Mouse (Mus musculus): ENCODE results near the gene Prkag1.
"Not testable (repeated sequence)": the region's sequence is repeated elsewhere in the genome, so short reads cannot be mapped to it uniquely, and the experiment has no call there.

Prkag1 gene

GRCm38 (mm10) chr15:98823434-98823833 lies 7.9 kb downstream of the Prkag1 start:
- DNase-seq (ENCODE audit: low read depth, low spot score) = no peak

- DNase-seq (ENCODE audit: low read depth, low spot score) = no peak
Observed at GRCm38 (mm10) chr15:98822147-98822546, 9.2 kb downstream of the Prkag1 start.

GRCm38 (mm10) chr15:98821403-98821802 lies 9.9 kb downstream of the Prkag1 start:
- DNase-seq (ENCODE audit: low read depth, low spot score) = no peak

- no peak for DNase-seq (ENCODE audit: low read depth, low spot score)
Observed at GRCm38 (mm10) chr15:98820937-98821336, 10.4 kb downstream of the Prkag1 start.

- DNase-seq (ENCODE audit: low read depth, low spot score) = no peak
Observed at GRCm38 (mm10) chr15:98818171-98818570, 13.2 kb downstream of the Prkag1 start.

- DNase-seq (ENCODE audit: low read depth, low spot score) = no peak
Observed at GRCm38 (mm10) chr15:98812741-98813424, 18.4 kb downstream of the Prkag1 start.

GRCm38 (mm10) chr15:98810212-98810611 lies 21.1 kb downstream of the Prkag1 start:
- DNase-seq (ENCODE audit: low read depth, low spot score) = not testable (repeated sequence)

GRCm38 (mm10) chr15:98809390-98809789 lies 21.9 kb downstream of the Prkag1 start, which contains the start of gene Ddn:
Ddn (minus strand) TSS chr15:98809490.
- DNase-seq (ENCODE audit: low read depth, low spot score) = no peak

GRCm38 (mm10) chr15:98808651-98809134 lies 22.6 kb downstream of the Prkag1 start:
- DNase-seq (ENCODE audit: low read depth, low spot score) = no peak

GRCm38 (mm10) chr15:98807895-98808650 lies 23.2 kb downstream of the Prkag1 start:
- no peak for DNase-seq (ENCODE audit: low read depth, low spot score)

- DNase-seq (ENCODE audit: low read depth, low spot score) = no peak
Observed at GRCm38 (mm10) chr15:98806809-98807770, 24.2 kb downstream of the Prkag1 start.

GRCm38 (mm10) chr15:98806071-98806808 lies 25.1 kb downstream of the Prkag1 start:
- no peak for DNase-seq (ENCODE audit: low read depth, low spot score)

- no peak for DNase-seq (ENCODE audit: low read depth, low spot score)
Observed at GRCm38 (mm10) chr15:98805324-98806040, 25.8 kb downstream of the Prkag1 start.

GRCm38 (mm10) chr15:98804054-98804453 lies 27.3 kb downstream of the Prkag1 start:
- peak; percentile 61 for DNase-seq (ENCODE audit: low read depth, low spot score)

GRCm38 (mm10) chr15:98802926-98803325 lies 28.4 kb downstream of the Prkag1 start:
- DNase-seq (ENCODE audit: low read depth, low spot score) = no peak

- DNase-seq (ENCODE audit: low read depth, low spot score) = peak; percentile 77
Observed at GRCm38 (mm10) chr15:98799396-98799795, 31.9 kb downstream of the Prkag1 start.

- no peak for DNase-seq (ENCODE audit: low read depth, low spot score)
Observed at GRCm38 (mm10) chr15:98798903-98799302, 32.4 kb downstream of the Prkag1 start.

- DNase-seq (ENCODE audit: low read depth, low spot score) = peak; percentile 55
Observed at GRCm38 (mm10) chr15:98797835-98798492, 33.4 kb downstream of the Prkag1 start.

GRCm38 (mm10) chr15:98796803-98797595 lies 34.3 kb downstream of the Prkag1 start:
- DNase-seq (ENCODE audit: low read depth, low spot score) = no peak
